Mouse (Mus musculus) layer of hippocampus, adult 11-12 months (tissue): ENCODE measurements around the gene Znhit6.
A peak's percentile ranks its signal among the peaks of the same experiment; 100 is the strongest.

Experiments used
- DNase-seq: peaks from one replicate; pipeline ENCODE4 v3.0.0; 2022; ENCODE audit warnings: low spot score

Gene Znhit6

DNA sequence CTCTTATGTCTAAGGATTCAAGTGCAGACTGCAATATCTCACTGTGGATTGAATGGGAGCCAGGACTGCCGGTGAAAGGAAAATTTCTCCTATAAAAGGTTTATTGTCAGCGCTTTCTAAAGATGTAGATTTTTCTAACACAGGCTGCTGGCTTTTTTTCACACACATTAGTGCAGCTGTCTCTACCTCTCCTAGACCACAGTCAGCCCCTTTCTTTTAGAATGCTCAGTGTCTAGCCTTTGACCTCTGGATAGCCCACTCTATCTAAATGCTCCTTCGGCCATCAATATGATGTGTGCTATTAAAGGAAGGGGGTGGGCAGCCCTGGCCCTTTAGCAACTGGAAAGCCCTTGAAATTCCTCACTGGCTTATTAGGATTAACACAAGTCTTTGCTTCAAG, 70.0 kb downstream of the Znhit6 start:
- DNase-seq = no peak

- no peak for DNase-seq
These were observed 70.7 kb downstream of the Znhit6 start for GRCm38 (mm10) chr3:145646666-145647065.

- DNase-seq = no peak
These were observed 71.4 kb downstream of the Znhit6 start for GRCm38 (mm10) chr3:145647416-145647815.

- no peak for DNase-seq
These were observed 72.3 kb downstream of the Znhit6 start for GRCm38 (mm10) chr3:145648097-145648931.

DNA sequence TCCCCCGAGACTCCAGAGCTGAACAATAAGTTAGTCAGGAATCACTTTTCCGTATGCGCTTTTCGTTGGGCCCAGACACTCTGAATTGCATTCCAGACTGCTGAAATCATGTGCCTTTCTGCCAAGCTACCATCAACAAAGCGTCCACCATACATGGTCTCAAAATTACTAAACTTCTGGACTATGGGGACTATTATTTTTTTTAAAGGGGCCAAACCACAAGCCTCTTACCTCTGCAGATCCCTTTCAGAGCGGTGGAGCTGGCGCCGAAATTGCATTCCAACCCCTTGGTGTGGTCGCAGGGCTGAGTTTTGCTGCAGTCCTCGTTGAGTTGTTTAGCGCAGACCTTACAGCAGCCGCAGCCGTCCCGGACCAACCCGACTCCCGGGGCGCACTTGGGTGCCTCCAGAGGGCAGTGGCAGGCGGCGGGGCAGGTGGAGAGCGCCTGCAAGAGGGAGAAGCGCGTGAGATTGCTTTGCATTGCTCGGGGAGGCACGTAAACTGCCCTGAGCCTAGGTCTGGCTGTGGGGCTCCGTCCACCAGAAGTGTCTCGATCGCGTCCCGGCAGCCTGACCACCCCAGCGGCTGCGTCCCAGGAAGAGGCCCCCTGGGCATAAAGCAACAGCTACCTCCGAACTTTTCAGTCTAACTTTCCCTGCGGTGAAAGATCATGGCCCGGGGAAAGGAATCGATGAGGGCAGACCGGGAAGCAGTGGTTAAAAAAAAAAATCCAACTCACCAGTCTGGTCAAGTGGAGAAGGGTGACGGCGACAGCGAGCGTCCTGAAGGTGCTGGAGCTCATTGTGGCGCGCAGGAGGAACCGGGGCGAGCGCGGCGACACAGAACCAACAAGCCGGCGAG, 73.2 kb downstream of the Znhit6 start:
- DNase-seq = no peak

GRCm38 (mm10) chr3:145649852-145650202, 73.8 kb downstream of the Znhit6 start, which contains the start of gene Ccn1:
Ccn1 (minus strand) TSS chr3:145649981.
- peak; percentile 42 for DNase-seq

DNA sequence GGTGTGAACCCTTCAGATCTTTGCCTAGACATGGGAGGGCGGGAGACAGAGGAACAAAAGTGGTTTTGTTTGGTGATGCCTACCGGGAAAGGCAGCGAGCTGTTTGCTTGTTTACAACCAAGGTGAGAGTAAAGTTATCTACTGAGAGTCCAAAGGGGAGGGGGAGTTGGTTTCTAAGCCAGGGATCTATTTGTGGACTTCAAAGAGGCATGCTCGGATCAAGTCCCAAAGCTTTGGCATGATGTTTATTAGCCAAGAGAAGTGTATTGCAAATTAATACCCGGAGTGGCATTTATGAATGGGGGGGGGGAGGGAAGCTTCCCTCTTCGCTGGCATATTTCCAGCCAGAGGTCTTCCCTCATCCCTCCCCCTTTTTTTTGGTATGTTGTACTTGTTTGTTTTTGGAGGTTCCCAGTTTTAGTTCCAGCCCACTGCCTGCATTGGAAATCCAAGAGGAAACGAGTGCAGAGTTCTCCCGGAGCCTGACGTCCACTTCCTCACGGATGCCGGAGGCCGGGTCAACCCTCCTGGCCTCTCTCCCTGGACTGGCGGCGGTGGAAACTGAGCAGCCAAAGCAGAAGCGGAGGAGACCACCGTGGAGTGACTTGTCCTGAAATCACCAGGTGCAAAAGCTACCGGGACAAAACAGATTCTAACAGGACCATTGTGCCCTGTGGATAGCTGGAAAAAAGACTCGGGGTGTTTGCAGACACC, 74.5 kb downstream of the Znhit6 start:
- no peak for DNase-seq

- no peak for DNase-seq
These were observed 75.3 kb downstream of the Znhit6 start for GRCm38 (mm10) chr3:145651029-145651977.

GRCm38 (mm10) chr3:145651978-145652321, 75.9 kb downstream of the Znhit6 start:
- DNase-seq = no peak

GRCm38 (mm10) chr3:145652322-145653131, 76.5 kb downstream of the Znhit6 start:
- DNase-seq = no peak

DNA sequence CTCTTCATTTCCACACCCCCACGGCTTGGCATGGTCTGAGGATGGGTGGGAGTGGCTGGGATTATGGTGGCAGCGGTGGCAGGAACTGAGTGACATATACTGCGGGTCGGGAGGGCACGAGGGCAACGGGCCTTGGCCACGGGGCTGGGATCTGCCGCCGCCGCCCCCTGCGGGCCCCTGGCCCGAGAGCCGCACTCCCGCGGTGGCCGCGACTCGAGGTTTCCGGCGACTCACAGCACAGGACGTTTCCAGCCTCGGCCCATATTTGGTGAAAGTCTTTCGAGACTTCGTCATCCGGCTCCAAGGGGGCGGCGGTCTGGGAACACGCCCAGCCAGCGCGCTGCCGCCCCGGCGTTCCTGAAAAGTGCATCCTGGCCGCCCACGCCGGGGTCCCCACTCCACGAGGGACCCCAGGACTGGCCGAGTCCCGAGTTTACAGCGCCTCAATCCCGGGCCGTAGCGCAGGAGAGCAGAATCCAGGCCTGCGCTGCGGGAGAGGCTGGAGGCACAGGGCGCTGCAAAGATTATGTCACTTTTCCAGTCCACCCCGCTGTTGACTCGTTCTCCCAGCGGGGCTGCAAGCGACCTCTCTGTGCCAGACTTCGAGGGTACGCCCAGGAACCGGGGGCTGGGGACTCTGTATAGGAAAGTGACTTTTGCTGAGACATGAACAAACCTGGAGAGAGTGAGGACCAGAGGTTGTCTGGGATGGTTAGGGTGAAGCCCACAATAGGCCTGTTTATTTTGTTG, 77.4 kb downstream of the Znhit6 start:
- DNase-seq = peak; percentile 22

GRCm38 (mm10) chr3:145654028-145654427, 78.0 kb downstream of the Znhit6 start:
- no peak for DNase-seq
